Mouse (Mus musculus): ENCODE measurements around the gene Ccdc66. TPM values are rescaled to one million over a fixed set of nuclear protein-coding genes. Genes with fewer than 3 reads are reported as not detected.

Gene Ccdc66
- polyA plus RNA-seq (2012; fragmentation: generic; extraction: Trizol), result 1 to 10 TPM in 1 of 2 experiments, under 1 TPM in 1; 0.18 to 2.9 TPM

GRCm38 (mm10) chr14:27507894-27508643 lies at the start of gene Ccdc66:
Gene Ccdc66 (minus strand): TSS chr14:27508460.

Other genes with a start within 250 kb of the Ccdc66 start
- 1 to 10 TPM in 1 of 2 experiments, under 1 TPM in 1; 0.16 to 1.6 TPM for gene Fam208a, start 79.6 kb downstream of the Ccdc66 start, polyA plus RNA-seq (2012; fragmentation: generic; extraction: Trizol)
- gene Erc2, start 114.0 kb upstream of the Ccdc66 start, polyA plus RNA-seq (2012; fragmentation: generic; extraction: Trizol), result under 1 TPM; 0.08 to 0.15 TPM